Mouse (Mus musculus): ENCODE results near the gene 6030445D17Rik. TPM values are rescaled to one million over a fixed set of nuclear protein-coding genes. Genes with fewer than 3 reads are reported as not detected.
A peak's percentile ranks its signal among the peaks of the same experiment; 100 is the strongest.

The 6030445D17Rik gene
- 0.46 TPM for polyA plus RNA-seq (2012; fragmentation: generic; extraction: Trizol)
- long read RNA-seq, experiment 1 = 0 reads
- long read RNA-seq, experiment 2, partial matches to known transcripts = 0 of 3 reads
- long read RNA-seq, experiment 2, other reads (novel, unspliced or antisense) = 0 of 3 reads

GRCm38 (mm10) chr4:136462086-136462838 is at the start of gene 6030445D17Rik:
Gene 6030445D17Rik, plus strand, starts transcription at chr4:136462250.
- H3K4me3 ChIP-seq (ENCODE audit: insufficient read depth, poor library complexity, severe bottlenecking) = peak within 1 kb of the TSS; percentile 34
- H3K27me3 ChIP-seq (ENCODE audit: control insufficient read depth, insufficient read depth, insufficient read length) = no peaks in the 10 kb centered on the region
- H3K79me2 ChIP-seq (ENCODE audit: control insufficient read depth, insufficient read depth) = no peaks in the 10 kb centered on the region
- no peak for TF ChIP-seq CEBPB (IDR thresholded peaks at IDR 0.05; ENCODE audit: low read depth)
- TF ChIP-seq USF1 (IDR thresholded peaks at IDR 0.05; ENCODE audit: low read depth) = no peak
- no peak for TF ChIP-seq CTCF (IDR thresholded peaks at IDR 0.05; ENCODE audit: control insufficient read depth, insufficient read depth, insufficient read length)
- TF ChIP-seq MYOG (IDR thresholded peaks at IDR 0.05; ENCODE audit: control insufficient read depth, extremely low read depth, insufficient read length) = no peak
- TF ChIP-seq MAX (IDR thresholded peaks at IDR 0.05) = peak; percentile 55
- TF ChIP-seq MYOD1 (IDR thresholded peaks at IDR 0.05; ENCODE audit: control insufficient read depth, insufficient read length, low read depth) = no peak
- peak within 1 kb of the TSS; percentile 88 for H3ac ChIP-seq (ENCODE audit: control insufficient read depth, insufficient read length, low read depth)
- no peaks in the 10 kb centered on the region for H3K36me3 ChIP-seq (ENCODE audit: control insufficient read depth, insufficient read depth)
- no peaks in the 10 kb centered on the region for H3K79me3 ChIP-seq (ENCODE audit: low read depth)

- H3K79me3 ChIP-seq (ENCODE audit: low read depth) = no peaks in the 10 kb centered on the region
- no peak for TF ChIP-seq FOSL1 (IDR thresholded peaks at IDR 0.05; ENCODE audit: insufficient read depth, low read length, poor library complexity, severe bottlenecking)
- no peak for TF ChIP-seq CTCF (IDR thresholded peaks at IDR 0.05; ENCODE audit: control insufficient read depth, insufficient read depth, insufficient read length)
- no peak for TF ChIP-seq MAX (IDR thresholded peaks at IDR 0.05)
- H3K36me3 ChIP-seq (ENCODE audit: control insufficient read depth, insufficient read depth) = no peaks in the 10 kb centered on the region
- no peak overlapping the region for H3K4me3 ChIP-seq (ENCODE audit: insufficient read depth, poor library complexity, severe bottlenecking)
- H3K27me3 ChIP-seq (ENCODE audit: control insufficient read depth, insufficient read depth, insufficient read length) = no peaks in the 10 kb centered on the region
- no peak overlapping the region for H3ac ChIP-seq (ENCODE audit: control insufficient read depth, insufficient read length, low read depth)
- no peaks in the 10 kb centered on the region for H3K79me2 ChIP-seq (ENCODE audit: control insufficient read depth, insufficient read depth)
Observed at GRCm38 (mm10) chr4:136415477-136415876, 46.6 kb upstream of the 6030445D17Rik start.

GRCm38 (mm10) chr4:136418962-136419361 is 43.1 kb upstream of the 6030445D17Rik start:
- H3K79me3 ChIP-seq (ENCODE audit: low read depth) = no peaks in the 10 kb centered on the region
- no peaks in the 10 kb centered on the region for H3K36me3 ChIP-seq (ENCODE audit: control insufficient read depth, insufficient read depth)
- H3K79me2 ChIP-seq (ENCODE audit: control insufficient read depth, insufficient read depth) = no peaks in the 10 kb centered on the region
- no peak overlapping the region for H3ac ChIP-seq (ENCODE audit: control insufficient read depth, insufficient read length, low read depth)
- TF ChIP-seq MYOD1 (IDR thresholded peaks at IDR 0.05; ENCODE audit: control insufficient read depth, insufficient read length, low read depth) = no peak
- TF ChIP-seq MAX (IDR thresholded peaks at IDR 0.05) = no peak
- no peak for TF ChIP-seq USF1 (IDR thresholded peaks at IDR 0.05; ENCODE audit: low read depth)
- TF ChIP-seq MYOG (IDR thresholded peaks at IDR 0.05; ENCODE audit: control insufficient read depth, extremely low read depth, insufficient read length) = no peak
- TF ChIP-seq CEBPB (IDR thresholded peaks at IDR 0.05; ENCODE audit: low read depth) = no peak
- no peak for TF ChIP-seq CTCF (IDR thresholded peaks at IDR 0.05; ENCODE audit: control insufficient read depth, insufficient read depth, insufficient read length)
- no peak for TF ChIP-seq FOSL1 (IDR thresholded peaks at IDR 0.05; ENCODE audit: insufficient read depth, low read length, poor library complexity, severe bottlenecking)
- H3K27me3 ChIP-seq (ENCODE audit: control insufficient read depth, insufficient read depth, insufficient read length) = peaks cover 9% of the 10 kb centered on the region
- no peak overlapping the region for H3K4me3 ChIP-seq (ENCODE audit: insufficient read depth, poor library complexity, severe bottlenecking)

- Histone ChIP-seq H3K79me3 (ENCODE audit: low read depth) (no peaks in the 10 kb centered on the region), H3K27me3 (ENCODE audit: control insufficient read depth, insufficient read depth, insufficient read length) (peaks cover 13% of the 10 kb centered on the region), H3ac (ENCODE audit: control insufficient read depth, insufficient read length, low read depth) (no peak overlapping the region), H3K4me3 (ENCODE audit: insufficient read depth, poor library complexity, severe bottlenecking) (no peak overlapping the region), H3K36me3 (ENCODE audit: control insufficient read depth, insufficient read depth) (no peaks in the 10 kb centered on the region), H3K79me2 (ENCODE audit: control insufficient read depth, insufficient read depth) (no peaks in the 10 kb centered on the region)
- TF ChIP-seq MYOD1 (IDR thresholded peaks at IDR 0.05; ENCODE audit: control insufficient read depth, insufficient read length, low read depth) (peak; percentile 33), CTCF (IDR thresholded peaks at IDR 0.05; ENCODE audit: control insufficient read depth, insufficient read depth, insufficient read length) (no peak), MYOG (IDR thresholded peaks at IDR 0.05; ENCODE audit: control insufficient read depth, extremely low read depth, insufficient read length) (no peak), CEBPB (IDR thresholded peaks at IDR 0.05; ENCODE audit: low read depth) (no peak), FOSL1 (IDR thresholded peaks at IDR 0.05; ENCODE audit: insufficient read depth, low read length, poor library complexity, severe bottlenecking) (no peak), MAX (IDR thresholded peaks at IDR 0.05) (no peak), USF1 (IDR thresholded peaks at IDR 0.05; ENCODE audit: low read depth) (no peak)
Observed at GRCm38 (mm10) chr4:136419386-136419785, 42.7 kb upstream of the 6030445D17Rik start.

GRCm38 (mm10) chr4:136423224-136423623 is 38.8 kb upstream of the 6030445D17Rik start, which contains the start of gene Htr1d:
Gene Htr1d, plus strand, starts transcription at chr4:136423524.
- TF ChIP-seq MAX (IDR thresholded peaks at IDR 0.05) (no peak), FOSL1 (IDR thresholded peaks at IDR 0.05; ENCODE audit: insufficient read depth, low read length, poor library complexity, severe bottlenecking) (no peak), CEBPB (IDR thresholded peaks at IDR 0.05; ENCODE audit: low read depth) (no peak), CTCF (IDR thresholded peaks at IDR 0.05; ENCODE audit: control insufficient read depth, insufficient read depth, insufficient read length) (no peak), USF1 (IDR thresholded peaks at IDR 0.05; ENCODE audit: low read depth) (no peak), MYOD1 (IDR thresholded peaks at IDR 0.05; ENCODE audit: control insufficient read depth, insufficient read length, low read depth) (no peak), MYOG (IDR thresholded peaks at IDR 0.05; ENCODE audit: control insufficient read depth, extremely low read depth, insufficient read length) (no peak)
- H3K79me3 ChIP-seq (ENCODE audit: low read depth) = no peaks in the 10 kb centered on the region
- H3K4me3 ChIP-seq (ENCODE audit: insufficient read depth, poor library complexity, severe bottlenecking) = no peak within 1 kb of the TSS
- peak within 1 kb of the TSS; percentile 70 for H3ac ChIP-seq (ENCODE audit: control insufficient read depth, insufficient read length, low read depth)
- no peaks in the 10 kb centered on the region for H3K36me3 ChIP-seq (ENCODE audit: control insufficient read depth, insufficient read depth)
- no peaks in the 10 kb centered on the region for H3K79me2 ChIP-seq (ENCODE audit: control insufficient read depth, insufficient read depth)
- H3K27me3 ChIP-seq (ENCODE audit: control insufficient read depth, insufficient read depth, insufficient read length) = peaks cover 20% of the 10 kb centered on the region
